Mouse (Mus musculus) gastrocnemius, adult 2 months (tissue): ENCODE data around the gene Tbcc. TPM values are rescaled to one million over a fixed set of nuclear protein-coding genes. Genes with fewer than 3 reads are reported as not detected.

ENCODE experiments used
- DNase-seq: peaks from one replicate; pipeline ENCODE4 v3.0.0; 2022
- H3K27ac ChIP-seq: fragments of 200-600 bp; 2 replicates; pipeline ENCODE4 v1.8.1; 2022; ENCODE audit warnings: mild to moderate bottlenecking
- H3K4me3 ChIP-seq: fragments of 200-600 bp; 2 replicates; pipeline ENCODE4 v1.8.1; 2022; ENCODE audit warnings: mild to moderate bottlenecking, moderate library complexity
- CTCF ChIP-seq: fragments of 200-600 bp; IDR thresholded peaks from 2 replicates; pipeline ENCODE4 v1.8.1; 2022; ENCODE audit warnings: antibody characterized with exemption, mild to moderate bottlenecking, moderate library complexity
- intact Hi-C: fragments of 180-260 bp; cut with DNase I; formaldehyde crosslinking; loops from one replicate; pipeline ENCODE4 v1.15.1; 2025
- total RNA-seq, 2 experiments: library from RNA; stranded (reverse); gene quantifications; 2 replicates each; pipeline ENCODE4 v1.2.3; 2021

Tbcc gene
- total RNA-seq, 2 experiments from 2014 or later, result 6.0 to 8.2 TPM

DNA sequence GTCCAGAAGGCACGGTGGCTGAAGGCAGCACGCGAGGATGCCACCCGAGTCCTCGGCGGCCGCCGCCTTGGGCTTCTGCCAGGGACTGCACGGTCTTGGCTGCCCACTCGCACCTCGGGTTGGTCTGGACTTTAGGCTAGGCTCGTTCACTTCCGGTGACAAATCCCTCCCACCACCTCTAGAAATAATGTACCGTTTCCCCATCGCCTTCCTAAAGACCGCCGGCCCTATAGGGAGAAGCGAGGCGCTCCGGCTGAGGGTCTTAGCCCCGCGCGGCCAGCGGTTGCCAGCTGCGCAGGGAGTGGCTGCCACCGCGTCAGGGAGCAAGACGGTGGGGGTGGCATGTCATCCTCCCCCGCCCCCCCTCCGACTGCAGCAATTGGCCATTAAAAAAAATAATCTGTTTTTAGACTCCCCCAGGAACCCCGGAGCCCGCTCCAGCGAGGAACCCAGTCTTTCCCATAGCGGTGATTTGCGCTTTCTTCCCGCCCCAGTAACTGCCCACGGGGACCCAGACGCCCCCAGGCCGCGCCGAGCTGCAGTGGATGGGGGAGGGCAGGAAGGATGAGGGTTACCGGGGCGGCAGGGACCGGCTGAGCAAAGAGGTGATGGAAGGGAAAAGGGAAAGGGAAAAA is 917 bp upstream of the Tbcc start:
- TF ChIP-seq CTCF, result no peak
- intact Hi-C loops, result loop anchor here (2.0 kb wide), 1 partner anchor 107 kb away; the partner anchor contains the start of gene Rpl7l1
- Histone ChIP-seq H3K27ac (peak overlapping the region; percentile 90), H3K4me3 (peak overlapping the region; percentile 92)
- peak; percentile 91 for DNase-seq

DNA sequence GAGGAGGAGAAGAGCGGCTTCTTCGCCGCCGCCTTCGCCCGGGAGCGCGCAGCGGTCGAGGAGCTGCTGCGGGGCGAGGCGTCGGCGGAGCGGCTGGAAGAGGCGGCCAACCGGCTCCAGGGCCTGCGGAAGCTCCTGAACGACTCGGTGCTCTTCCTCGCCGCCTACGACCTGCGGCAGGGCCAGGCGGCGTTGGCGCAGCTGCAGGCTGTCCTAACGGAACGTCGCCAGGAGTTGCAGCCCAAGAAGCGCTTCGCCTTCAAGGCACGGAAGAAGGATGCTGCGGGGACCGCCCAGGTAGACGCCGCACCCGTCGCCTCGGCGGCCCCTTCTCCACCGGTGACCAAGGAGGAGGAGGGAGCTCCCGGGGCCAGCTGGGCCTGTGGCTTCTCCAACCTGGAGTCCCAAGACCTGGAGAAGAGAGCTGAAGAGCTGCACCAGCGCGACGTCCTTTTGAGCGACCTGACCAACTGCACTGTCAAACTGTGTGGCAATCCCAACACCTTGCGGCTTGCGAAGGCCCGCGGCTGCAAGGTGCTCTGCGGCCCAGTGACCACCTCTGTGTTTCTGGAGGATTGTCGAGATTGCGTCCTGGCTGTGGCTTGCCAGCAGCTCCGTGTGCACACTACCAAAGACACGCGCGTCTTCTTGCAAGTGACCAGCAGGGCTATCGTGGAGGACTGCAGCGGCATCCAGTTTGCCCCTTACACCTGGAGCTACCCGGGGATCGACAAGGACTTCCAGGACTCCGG is 535 bp downstream of the Tbcc start:
- DNase-seq, result peak; percentile 72
- intact Hi-C loops, result loop anchor here (1.0 kb wide), 1 partner anchor 33 kb away; the partner anchor contains the start of gene Bicral
- peak overlapping the region; percentile 98 for H3K27ac ChIP-seq
- peak overlapping the region; percentile 92 for H3K4me3 ChIP-seq
- TF ChIP-seq CTCF, result no peak

DNA sequence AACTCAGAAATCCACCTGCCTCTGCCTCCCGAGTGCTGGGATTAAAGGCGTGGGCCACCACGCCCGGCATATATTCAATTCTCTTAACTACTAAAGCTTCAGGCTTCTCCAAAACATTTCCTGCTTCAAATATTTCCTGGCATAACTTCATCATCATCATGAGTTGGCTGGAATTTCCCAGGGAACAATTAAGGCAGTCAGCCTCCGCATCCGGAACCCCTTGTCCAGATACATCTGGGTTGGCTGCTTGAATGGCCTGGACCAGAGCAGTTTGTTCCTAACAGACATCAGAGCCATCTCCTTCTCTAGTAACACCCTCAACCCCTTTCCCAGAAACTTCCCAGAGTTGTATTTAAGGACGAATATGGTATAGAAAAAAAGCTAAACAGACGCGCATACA is 4.9 kb downstream of the Tbcc start:
- H3K4me3 ChIP-seq, result no peak overlapping the region
- peak overlapping the region; percentile 24 for H3K27ac ChIP-seq
- DNase-seq, result peak; percentile 37
- intact Hi-C loops, result no loop called here
- no peak for TF ChIP-seq CTCF

DNA sequence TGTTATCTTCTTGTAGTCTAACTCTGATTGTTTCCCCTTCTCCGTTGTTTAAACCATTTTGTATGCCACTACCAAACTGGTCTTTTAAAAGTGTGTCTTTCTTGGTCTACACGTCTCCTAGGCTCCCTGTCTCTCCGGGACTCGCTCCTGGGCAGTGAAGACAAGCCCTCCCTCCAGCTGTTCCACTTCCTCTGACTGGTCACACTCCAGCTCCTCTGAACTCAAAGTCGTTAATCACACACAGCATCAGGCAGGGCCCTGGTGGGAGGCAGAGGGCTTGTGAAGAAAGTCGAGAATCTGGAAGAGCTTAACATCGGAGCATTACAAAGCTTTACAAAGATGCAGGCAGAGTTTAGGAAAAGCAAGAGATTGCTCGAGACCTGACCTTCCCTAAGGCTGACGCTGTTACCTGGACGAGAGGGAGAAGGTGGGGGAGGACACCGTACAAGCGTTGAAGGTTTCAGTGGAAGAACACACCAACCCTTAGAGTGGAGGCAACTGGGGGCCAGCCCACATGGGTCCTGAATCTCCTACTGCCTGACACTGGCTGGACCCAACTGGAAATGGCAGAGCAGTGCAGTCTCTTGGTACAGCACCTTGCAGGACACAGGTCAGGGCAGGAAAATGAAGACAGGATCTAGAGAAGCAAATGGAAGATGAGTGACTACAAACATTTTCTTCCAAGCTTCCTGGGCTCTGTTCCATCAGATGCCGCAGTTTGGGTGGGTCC is 6.9 kb downstream of the Tbcc start:
- intact Hi-C loops, result no loop called here
- Histone ChIP-seq H3K27ac (peak overlapping the region; percentile 43), H3K4me3 (no peak overlapping the region)
- no peak for TF ChIP-seq CTCF
- no peak for DNase-seq

DNA sequence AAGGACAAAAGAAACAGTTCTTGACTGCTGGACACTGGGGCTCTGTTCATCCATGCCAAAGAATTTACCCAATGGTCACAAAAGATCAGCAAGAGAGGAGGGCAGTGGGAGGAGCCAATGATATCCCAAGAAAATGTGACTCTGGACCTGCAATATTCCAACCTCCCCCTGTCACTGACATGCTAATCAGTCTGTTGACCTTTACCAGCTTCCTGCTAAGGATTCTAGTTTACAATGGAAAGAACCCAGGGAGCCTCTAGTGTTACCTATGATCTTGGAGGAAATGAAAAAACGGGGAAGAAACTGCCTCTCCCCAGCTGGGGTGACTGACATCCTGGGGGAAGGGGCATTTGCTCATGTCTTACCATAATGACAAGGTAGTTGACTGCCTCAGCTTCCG is 10.5 kb downstream of the Tbcc start:
- TF ChIP-seq CTCF, result no peak
- intact Hi-C loops, result no loop called here
- DNase-seq, result no peak

DNA sequence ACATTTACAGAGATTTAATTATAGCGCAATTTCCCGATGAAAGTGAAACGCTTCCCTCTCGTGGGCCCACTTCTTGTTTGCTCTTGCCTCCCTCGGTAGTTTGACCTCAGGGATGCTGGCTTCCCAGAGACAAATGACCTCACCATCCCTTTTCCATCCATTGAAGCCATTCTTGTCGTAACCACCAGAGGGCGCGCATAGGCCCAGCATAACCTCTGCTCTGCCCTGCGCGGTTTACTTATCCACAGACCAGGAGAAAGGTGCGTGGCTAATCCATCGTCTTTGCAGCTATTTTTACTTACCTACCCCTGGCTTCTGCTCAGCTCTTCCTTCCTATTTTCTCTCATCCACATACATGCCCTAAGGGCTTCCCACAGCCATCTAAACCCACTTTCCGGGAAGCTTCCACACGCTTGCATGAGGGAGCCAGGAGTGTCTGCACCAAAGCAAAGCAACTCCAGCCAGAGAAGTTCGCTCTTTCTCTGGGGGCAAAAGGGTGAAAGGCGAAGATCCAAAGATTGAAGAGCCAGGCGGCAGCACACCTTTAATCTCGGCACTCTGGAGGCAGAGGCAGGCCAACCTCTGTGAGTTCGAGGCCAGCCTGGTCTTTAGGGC is 13.5 kb downstream of the Tbcc start:
- peak; percentile 83 for DNase-seq
- H3K27ac ChIP-seq, result no peak overlapping the region
- intact Hi-C loops, result no loop called here
- peak; percentile 97 for TF ChIP-seq CTCF
- no peak overlapping the region for H3K4me3 ChIP-seq

More for the DNA sequence above, 10.5 kb downstream of the Tbcc start:
- H3K4me3 ChIP-seq, result no peak overlapping the region
- H3K27ac ChIP-seq, result no peak overlapping the region

DNA sequence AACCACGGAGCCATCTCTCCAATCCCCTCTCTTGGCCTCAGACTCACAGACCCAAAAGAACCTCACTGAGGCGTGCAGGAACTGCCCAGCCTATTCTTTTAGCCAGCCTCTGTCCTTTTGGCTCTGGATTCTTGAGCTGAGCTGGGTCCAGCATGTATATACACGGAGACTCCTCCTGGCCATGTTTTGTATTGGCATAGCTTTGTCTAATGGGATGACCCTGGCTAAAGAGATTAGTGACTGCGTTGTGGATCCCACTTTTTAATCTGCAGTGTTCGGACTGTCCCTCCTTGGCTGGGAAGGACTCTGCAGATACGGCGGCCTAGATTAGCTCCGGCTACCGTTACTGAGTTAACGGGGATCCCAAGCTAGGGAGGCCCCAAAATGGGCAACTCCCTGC is 19.7 kb downstream of the Tbcc start, which contains the start of gene Prph2:
Gene Prph2 (plus strand): TSS at position 274 of the 400 bp plus-strand sequence.
- no peak within 1 kb of the TSS for H3K27ac ChIP-seq
- no peak for DNase-seq
- TF ChIP-seq CTCF, result no peak
- H3K4me3 ChIP-seq, result no peak within 1 kb of the TSS
- intact Hi-C loops, result no loop called here

DNA sequence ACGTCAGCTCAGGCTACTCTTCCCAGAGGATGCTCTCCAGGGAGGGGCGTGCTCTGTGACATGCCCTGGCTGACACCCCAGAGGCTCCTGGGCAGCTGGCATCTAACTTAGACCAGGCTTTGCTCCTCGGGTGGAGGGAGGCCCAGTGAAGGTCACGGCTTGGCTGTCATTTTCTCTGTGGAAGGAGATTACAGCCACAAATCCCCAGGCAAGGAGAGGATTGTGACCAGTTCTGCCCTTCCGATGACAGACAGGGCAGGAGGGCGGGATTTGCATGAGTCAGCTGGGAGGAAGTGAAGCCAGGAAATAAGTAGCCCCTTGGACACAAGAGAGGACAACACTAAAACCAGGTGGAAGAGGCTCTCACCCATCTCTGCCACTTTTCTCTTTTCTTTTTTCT is 21.8 kb downstream of the Tbcc start:
- no peak for TF ChIP-seq CTCF
- no peak for DNase-seq
- Histone ChIP-seq H3K4me3 (no peak overlapping the region), H3K27ac (no peak overlapping the region)
- intact Hi-C loops, result no loop called here

DNA sequence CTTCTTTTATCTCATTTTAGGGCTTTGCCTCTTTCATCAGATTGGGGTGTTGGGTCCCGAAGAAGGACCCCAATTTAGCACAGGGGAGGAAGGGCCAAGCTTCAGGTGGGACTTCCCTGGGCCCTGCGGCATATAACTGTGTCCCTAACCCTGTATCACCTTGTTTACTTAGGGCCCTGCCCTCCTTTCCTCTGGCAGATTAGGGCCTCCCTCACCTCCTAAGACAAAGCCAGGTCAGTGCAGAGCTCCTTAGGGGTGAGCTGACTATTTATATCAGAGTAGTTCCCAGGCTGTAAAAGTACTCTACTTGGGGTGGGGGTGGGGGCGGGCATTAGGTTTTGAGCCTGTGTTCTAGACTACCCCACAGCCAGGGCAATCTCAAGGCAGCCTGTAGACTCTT is 24.6 kb downstream of the Tbcc start:
- Histone ChIP-seq H3K4me3 (no peak overlapping the region), H3K27ac (no peak overlapping the region)
- intact Hi-C loops, result no loop called here
- no peak for DNase-seq
- no peak for TF ChIP-seq CTCF

DNA sequence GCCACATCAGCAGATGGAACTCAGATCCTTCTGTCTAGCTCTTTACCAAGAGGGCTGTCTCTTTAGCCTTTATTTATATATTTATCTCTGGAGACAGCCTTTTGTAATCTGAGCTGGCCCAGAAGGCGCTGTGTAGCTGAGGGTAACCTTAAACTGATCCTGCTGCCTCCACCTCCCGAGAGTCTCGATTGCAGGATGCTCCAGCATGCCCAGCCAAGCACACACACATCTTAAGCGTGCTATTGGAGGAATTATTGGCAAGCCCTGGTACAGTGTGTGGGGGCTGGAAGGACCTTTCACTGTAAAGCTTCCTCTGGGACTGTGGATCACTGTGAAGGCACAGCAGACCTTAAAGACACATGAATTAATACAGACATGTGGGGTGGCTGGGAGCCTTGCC is 28.5 kb downstream of the Tbcc start:
- TF ChIP-seq CTCF, result no peak
- no peak overlapping the region for H3K4me3 ChIP-seq
- intact Hi-C loops, result no loop called here
- no peak for DNase-seq
- no peak overlapping the region for H3K27ac ChIP-seq

DNA sequence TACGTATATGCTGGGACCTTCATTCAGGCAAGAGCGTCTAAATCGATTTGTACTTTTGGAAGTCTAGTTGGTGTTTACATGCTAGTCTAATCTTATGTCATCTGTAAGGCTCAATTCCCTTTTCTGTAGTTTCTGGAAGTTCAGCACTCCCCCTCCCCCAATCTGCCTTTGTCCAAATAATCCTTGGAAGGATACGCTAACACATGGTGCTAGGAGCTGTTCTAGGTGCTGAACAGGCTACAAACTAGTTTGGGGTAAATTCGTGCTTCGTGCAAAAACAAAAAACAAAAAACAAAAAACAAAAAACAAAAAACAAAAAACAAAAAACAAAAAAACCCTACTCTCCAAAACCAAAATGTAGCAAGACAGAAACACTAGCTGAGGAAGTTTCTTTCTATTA is 30.4 kb downstream of the Tbcc start:
- no peak for TF ChIP-seq CTCF
- DNase-seq, result no peak
- no peak overlapping the region for H3K4me3 ChIP-seq
- intact Hi-C loops, result no loop called here
- H3K27ac ChIP-seq, result no peak overlapping the region

DNA sequence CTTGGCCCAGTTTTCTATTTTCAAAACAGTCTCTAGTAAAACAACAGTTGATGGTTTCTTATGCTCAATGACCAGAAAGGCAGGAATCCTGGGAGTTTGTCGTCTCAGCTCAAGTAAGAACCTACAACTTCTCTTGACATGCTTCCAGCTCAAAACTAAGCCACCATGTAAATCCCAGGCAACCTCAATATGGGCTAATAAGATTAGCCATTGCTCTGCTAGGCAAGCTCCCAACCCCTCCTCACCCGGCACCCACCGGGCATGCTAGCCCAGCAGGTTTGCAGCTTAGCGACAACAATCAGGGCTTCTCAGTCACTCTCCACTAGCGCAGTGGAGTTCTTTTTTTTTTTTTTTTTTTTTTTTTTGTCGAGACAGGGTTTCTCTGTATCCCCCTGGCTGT is 35.7 kb downstream of the Tbcc start:
- Histone ChIP-seq H3K27ac (no peak overlapping the region), H3K4me3 (no peak overlapping the region)
- TF ChIP-seq CTCF, result no peak
- intact Hi-C loops, result no loop called here
- DNase-seq, result no peak

DNA sequence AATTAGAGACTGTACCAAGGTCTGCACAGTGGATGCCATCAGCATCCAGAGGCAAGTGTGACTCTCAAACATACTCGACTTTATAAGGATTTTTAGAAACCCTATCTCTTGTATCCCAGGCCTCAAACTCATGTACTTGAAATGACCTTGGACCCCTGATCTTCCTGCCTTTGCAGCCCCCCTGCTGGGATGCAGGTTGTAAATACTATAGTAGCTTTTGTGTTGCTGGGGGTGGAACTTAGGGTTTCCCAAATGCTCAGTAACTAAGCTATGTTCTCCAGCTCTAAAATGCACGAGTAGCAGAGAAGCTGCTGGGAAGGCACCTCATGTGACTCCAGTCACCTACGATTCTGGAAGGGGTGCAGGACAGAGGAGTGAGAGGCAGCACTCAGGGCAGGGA is 36.5 kb downstream of the Tbcc start:
- Histone ChIP-seq H3K27ac (no peak overlapping the region), H3K4me3 (no peak overlapping the region)
- intact Hi-C loops, result no loop called here

More for the DNA sequence above, 36.5 kb downstream of the Tbcc start:
- no peak for DNase-seq
- no peak for TF ChIP-seq CTCF
